Mouse (Mus musculus) CH12.LX (cell line): ENCODE measurements around the gene Olfr317.

Source experiments
- BHLHE40 ChIP-seq: IDR thresholded peaks from 2 replicates; pipeline ENCODE4 v1.6.1; 2011; ENCODE audit warnings: mild to moderate bottlenecking, low read depth, low read length, improper control_type of control experiment
- CTCF ChIP-seq, 2 experiments: IDR thresholded peaks in 1 of 2; conservative IDR thresholded peaks in 1 of 2; 2 replicates each; pipeline ENCODE4 v1.5.1; 2011 to 2012; ENCODE audit warnings: low read depth in 2 of 2, low read length in 2 of 2, improper control_type of control experiment in 1 of 2, inconsistent platforms in 1 of 2, mild to moderate bottlenecking in 1 of 2, moderate library complexity in 1 of 2
- E2F4 ChIP-seq: IDR thresholded peaks from 2 replicates; pipeline ENCODE4 v1.6.1; 2011; ENCODE audit warnings: low read depth, low read length, improper control_type of control experiment; ENCODE audit not compliant: insufficient replicate concordance
- MAZ ChIP-seq: IDR thresholded peaks from 2 replicates; pipeline ENCODE4 v1.6.1; 2012; ENCODE audit warnings: low read depth, mild to moderate bottlenecking, inconsistent platforms, low read length, improper control_type of control experiment, moderate library complexity
- MXI1 ChIP-seq: IDR thresholded peaks from 2 replicates; pipeline ENCODE4 v1.6.1; 2011; ENCODE audit warnings: mild to moderate bottlenecking, low read depth, low read length, improper control_type of control experiment
- MYC ChIP-seq: IDR thresholded peaks from 2 replicates; pipeline ENCODE4 v1.6.1; 2011; ENCODE audit warnings: low read depth, mild to moderate bottlenecking, improper control_type of control experiment, low read length
- POLR2A ChIP-seq: IDR thresholded peaks from 2 replicates; pipeline ENCODE4 v1.6.1; 2011; ENCODE audit warnings: low read depth, mild to moderate bottlenecking, improper control_type of control experiment, low read length
- SIN3A ChIP-seq: IDR thresholded peaks from 2 replicates; pipeline ENCODE4 v1.6.1; 2012; ENCODE audit warnings: low read length, improper control_type of control experiment, inconsistent platforms
- ZMIZ1 ChIP-seq: IDR thresholded peaks from 2 replicates; pipeline ENCODE4 v1.6.1; 2012; ENCODE audit warnings: low read depth, mild to moderate bottlenecking, inconsistent platforms, low read length, improper control_type of control experiment

DNA sequence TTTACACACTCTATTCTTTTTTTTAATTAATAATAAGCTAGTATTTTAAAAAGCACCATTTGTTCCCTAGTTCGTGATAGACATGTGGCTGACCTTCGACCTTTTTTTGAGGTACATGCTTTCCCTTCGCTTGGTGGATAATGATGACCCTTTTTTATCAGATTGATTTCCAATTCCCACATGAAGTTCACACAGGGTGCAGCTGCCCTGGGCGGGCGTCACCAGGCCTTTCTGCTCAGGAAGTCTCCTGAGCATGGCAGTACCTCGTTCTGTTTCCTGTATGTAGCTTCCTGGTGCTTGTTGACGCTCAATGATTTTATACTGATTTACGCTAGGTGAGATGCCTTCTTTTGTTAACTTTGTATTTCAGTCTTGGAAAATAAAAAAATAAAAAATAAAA is 49.3 kb upstream of the Olfr317 start:
- TF ChIP-seq CTCF (conservative IDR thresholded peaks at IDR 0.05 in 1 of 2, IDR thresholded peaks at IDR 0.05 in 1 of 2; ENCODE audit: low read depth in 2 of 2, low read length in 2 of 2) (no peak), SIN3A (no peak), MYC (no peak), BHLHE40 (no peak), POLR2A (no peak), E2F4 (no peak), ZMIZ1 (no peak), MAZ (no peak), MXI1 (no peak)
